Mouse (Mus musculus): ENCODE measurements around the gene Pdgfa.

GRCm38 (mm10) chr5:138949165-138949564, 48.0 kb downstream of the Pdgfa start:
- TF ChIP-seq POLR2A (IDR thresholded peaks at IDR 0.05; ENCODE audit: borderline replicate concordance, extremely low read depth, low read depth, low read length) = no peak
- TF ChIP-seq CTCF (IDR thresholded peaks at IDR 0.05; ENCODE audit: insufficient read depth, low read length) = no peak
